Mouse (Mus musculus) testis, adult 2 months (tissue): ENCODE data around the gene Cdk12.

Experiments used
- CTCF ChIP-seq: fragments of 200-500 bp; IDR thresholded peaks from 2 replicates; pipeline ENCODE4 v1.5.1; 2012; ENCODE audit warnings: low read depth, mild to moderate bottlenecking, inconsistent platforms, low read length, moderate library complexity; ENCODE audit not compliant: control insufficient read depth, insufficient read depth, insufficient replicate concordance
- POLR2A ChIP-seq: fragments of 200-500 bp; IDR thresholded peaks from 2 replicates; pipeline ENCODE4 v1.6.1; 2012; ENCODE audit warnings: low read depth, mild to moderate bottlenecking, inconsistent platforms, low read length, moderate library complexity; ENCODE audit not compliant: control insufficient read depth

DNA sequence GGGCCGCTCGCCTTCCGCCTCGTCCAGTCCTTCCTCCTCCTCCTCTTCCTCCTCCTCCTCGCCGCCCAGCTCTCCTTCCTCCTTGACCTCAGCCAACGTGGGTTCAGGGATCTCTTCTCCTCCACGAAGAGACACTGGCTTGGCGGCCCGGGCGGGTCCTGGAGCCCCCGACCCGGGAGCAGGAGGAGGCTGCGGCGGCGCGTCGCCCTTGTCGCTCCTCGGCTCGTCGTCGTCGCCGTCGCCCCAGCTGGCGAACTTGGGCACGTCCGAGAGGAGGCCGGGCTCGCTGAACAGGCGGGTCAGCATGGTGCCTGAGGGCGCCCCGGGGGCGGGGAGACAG lies 125.1 kb downstream of the Cdk12 start:
- no peak for TF ChIP-seq POLR2A
- no peak for TF ChIP-seq CTCF
